Mouse (Mus musculus) kidney, postnatal 10 days (tissue): ENCODE results near the gene 1700020D05Rik.

ENCODE experiments used
- DNase-seq: peaks from one replicate; pipeline ENCODE4 v3.0.0; 2021; ENCODE audit warnings: mixed read lengths

The 1700020D05Rik gene

DNA sequence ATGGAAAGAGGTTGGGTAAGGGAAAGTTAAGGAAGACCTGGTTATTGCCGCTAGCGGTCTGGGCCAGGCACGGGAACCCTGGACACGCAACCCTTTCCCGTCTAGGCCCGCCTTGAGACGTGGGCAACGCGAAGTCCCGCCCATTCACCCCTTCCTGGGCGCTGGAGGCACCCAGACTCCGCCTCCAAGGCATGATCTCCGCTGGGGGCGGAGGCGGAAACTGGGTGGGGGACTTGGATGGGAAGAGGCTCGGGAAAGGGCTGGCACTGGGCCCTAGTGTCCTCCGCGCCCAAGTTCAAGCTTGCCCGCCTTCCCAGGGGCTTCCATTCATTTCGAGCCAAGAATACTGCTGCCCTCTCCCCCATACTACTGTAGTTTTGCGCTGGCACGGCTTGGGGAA is 29.9 kb downstream of the 1700020D05Rik start, which contains the start of gene Efemp2:
Gene Efemp2, plus strand, starts transcription at position 235 of the 400 bp plus-strand sequence.
- DNase-seq = peak; percentile 89

DNA sequence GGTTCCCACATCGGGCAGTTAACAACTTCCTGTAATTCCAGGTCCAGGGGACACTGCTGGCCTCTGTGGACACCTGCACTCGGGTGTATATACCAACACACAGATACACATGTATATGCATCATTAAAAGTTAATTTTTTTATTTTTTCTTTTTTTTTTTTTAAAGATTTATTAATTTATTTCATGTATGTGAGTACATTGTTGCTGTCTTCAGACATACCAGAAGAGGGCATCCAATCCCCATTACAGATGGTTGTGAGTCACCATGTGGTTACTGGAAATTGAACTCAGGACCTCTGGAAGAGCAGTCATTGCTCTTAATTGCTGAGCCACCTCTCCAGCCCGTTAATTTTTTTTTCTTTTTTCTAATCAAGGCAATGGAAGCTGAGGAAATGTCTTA is 30.7 kb downstream of the 1700020D05Rik start:
- no peak for DNase-seq

DNA sequence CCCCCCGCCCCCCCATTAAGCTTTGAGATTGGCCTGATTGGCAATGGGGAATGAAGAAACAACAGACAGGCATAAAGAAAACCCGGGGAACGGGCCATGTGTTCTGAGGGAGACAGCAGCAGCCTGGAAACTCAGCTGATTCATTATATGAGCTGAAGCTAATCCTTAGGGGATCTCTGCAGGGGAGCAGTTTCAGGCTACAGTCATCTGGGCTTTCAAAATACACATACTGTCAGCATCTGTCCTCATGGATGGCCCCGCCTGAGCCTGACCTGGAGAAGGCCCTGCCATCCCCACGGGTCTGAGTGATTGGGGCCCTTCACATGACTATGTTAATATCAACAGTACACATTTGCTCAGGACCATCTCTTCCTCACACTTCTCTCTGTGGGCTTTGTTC is 31.7 kb downstream of the 1700020D05Rik start:
- DNase-seq = no peak

DNA sequence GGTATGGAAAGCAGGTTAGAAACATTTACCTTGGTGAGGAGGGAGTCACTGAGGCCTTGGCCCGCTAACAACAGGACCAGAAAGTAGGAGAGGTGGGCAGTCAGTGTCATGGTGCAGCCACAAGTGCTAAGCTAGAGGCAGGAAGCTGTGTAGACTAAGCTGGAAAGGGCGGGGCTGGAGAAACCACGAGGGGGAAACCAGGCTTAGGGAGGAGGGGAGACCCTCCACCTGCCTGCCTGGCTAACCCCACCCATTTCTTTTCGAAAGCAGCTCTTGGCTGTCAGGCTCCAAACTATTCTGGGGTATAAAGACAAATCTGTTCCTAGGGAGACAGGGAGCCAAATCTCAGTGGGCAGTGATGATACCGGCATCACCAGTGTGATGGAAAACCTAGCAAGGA is 35.2 kb downstream of the 1700020D05Rik start, which contains the start of gene Ctsw:
Gene Ctsw, minus strand, starts transcription at position 134 of the 400 bp plus-strand sequence.
- no peak for DNase-seq

DNA sequence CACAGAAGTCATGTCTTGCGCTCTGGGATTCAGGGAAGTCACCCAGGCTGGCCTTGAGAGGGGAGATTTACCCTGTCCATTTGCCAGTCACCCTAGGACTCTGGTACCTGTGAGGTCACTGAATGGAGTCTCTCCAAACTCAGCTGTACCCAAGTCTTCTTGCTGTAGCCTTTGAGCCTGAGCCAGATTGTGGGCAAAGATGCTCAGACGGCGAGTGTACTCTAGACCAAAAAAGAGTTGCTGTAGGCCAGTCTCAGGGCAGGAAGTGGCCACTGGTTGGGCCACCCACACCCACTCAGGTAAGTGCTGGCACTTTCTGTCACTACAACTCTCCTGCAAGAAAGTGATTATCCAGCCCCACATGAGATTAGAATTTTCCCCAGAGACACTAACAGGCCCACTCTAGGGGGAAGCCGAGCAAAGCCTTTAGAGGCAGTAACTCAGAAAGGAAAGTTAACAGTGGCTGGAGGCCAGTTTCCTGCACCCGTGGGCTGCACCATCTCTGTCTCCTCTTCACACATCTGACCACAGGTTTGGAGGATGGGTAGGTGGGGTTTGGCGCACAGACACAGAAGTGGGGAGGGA is 36.6 kb downstream of the 1700020D05Rik start:
- no peak for DNase-seq

DNA sequence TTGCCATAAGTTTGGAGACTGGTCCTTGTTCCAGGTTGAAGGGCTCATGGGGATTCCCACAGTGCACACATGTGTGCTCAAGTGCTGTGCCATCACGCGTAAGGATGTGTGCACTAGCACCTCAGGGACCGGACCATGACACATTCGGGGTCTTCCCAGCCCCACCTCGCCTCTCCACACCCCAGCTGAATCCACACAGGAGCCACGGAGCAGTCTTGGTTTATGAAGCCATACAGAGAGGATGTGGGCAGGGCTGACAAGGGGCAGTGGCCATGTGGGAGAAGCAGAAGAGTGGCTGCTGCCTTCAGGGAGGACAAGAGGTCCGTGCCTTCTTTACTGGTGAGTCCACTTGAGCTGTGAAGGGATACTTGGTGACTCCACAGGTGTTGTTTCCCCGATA is 38.5 kb downstream of the 1700020D05Rik start:
- no peak for DNase-seq

DNA sequence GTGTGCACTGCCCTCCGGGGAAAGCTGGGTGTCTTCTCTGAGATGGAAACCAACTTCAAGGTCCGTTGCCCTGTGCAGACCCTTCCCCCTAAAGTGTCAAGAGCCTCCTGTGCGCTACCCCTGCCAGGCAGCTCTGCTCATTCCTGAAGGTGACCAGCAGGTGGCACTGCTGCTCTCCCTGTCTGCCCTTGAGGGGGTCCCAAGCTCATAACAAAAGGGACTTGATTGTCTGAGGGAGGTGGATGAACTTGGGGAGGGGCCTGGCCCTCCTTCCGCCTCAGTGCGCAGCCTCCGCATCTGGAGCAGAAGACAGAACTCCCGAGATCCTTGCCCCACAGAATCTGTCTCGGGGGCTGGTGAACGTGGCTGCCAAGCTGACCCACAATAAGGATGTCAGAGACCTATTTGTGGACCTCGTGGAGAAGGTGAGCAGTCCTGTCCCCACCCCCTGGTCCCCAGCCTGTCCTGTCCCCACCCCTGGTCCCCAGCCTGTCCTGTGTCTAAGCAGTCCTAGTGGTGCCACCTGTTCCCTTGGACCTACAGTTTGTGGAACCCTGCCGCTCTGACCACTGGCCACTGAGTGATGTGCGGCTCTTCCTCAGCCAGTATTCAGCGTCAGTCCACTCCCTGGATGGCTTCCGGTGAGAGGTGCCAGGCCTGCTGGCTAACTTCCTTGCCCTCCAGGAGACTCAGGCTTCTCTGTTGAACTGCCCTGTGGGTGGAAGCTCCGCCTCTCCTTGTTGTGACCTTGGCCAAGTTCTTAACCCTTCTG is 39.6 kb downstream of the 1700020D05Rik start:
- DNase-seq = peak; percentile 77

DNA sequence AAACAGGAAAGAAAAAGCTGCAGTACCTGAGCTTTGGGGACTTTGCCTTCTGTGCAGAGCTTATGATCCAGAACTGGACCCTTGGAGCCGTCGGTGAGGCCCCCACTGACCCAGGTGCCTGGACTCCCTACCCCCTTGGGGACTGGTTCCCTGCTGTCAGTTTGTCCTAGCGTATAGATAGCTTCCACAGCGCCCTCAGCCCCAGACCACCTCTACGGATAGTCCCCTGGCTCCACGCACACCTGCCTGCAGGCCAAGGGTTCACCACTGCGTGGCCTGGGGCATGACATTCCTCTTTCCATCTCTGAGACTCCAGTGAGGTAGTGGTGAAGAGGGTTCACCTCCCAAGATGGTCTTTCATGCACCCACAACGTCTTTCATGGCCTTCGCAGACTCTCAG is 40.4 kb downstream of the 1700020D05Rik start:
- no peak for DNase-seq

DNA sequence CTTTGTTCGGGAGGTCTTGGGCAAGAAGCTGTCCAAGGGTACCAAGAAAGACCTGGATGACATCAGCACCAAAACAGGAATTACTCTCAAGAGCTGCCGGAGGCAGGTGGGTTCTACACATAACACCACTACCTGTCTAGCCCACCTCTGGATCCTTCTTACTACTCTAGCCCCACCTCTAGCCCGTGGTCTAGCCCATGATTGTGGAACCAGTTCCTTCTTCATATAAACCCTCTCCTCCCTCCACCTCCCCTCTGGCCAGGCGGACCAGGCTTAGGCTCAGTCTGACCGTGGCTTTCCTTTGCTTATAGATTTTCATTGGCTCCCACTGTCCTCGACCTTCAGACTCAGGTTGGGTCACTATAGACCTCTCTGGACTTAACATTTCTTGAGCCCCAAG is 42.2 kb downstream of the 1700020D05Rik start:
- DNase-seq = no peak

DNA sequence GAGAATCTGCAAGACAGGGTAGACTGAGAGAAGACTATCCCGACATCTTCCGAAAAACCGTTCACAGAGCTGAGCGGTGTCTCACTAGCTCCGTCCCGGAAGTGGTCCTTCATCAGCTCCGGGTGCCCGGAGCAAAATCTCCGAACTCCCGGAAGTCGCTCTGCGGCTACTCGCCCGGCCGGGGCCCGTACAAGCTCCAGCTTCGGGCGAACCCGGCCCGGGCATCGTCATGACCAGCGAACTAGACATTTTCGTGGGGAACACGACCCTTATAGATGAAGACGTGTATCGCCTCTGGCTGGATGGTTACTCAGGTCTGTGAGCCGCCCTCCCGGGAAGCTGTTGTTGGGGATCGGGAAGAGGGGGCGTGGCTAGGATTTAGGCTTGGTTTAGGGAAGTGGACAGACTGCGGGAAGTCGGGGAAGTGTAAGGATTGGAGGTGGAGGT is 43.1 kb downstream of the 1700020D05Rik start, which contains the start of gene Fibp:
Gene Fibp, plus strand, starts transcription at position 151 of the 447 bp plus-strand sequence.
- peak; percentile 92 for DNase-seq

DNA sequence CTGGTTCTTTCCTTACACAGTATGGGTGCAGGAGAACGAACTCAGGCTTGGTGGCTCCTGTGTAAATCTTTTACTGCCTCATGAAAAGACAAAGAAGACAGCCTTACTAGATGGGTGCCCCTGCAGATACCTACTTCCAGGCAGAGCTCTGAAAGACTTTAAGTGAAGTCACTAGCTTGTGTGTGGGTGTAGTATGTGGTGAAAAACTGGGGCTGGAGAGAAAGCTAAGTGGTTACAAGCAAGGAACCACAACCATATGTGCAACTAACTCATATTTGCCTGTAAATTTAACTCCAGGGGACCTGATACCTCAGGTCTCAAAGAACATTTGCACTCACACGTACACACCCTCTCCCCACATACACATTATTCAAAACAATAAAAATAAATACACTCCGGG is 43.7 kb downstream of the 1700020D05Rik start:
- no peak for DNase-seq

DNA sequence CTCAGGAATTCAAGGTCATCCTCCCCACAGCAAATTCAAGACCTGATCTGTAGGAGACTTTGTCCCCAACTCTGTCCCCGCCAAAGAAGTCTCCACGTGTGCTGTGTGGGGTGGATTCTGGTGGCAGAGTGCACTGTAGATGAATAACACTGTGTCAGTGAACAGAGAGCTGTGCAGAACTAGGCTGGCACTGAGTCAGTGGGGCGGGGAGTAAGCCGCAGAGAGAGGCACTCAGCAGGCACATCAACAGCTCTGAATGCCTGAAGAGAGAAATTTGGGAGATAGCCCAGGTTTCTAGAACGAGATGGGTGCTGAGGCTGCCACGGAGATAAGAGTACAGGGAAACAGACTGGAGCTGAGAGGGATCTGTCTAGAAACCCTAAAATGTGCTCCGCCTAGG is 44.6 kb downstream of the 1700020D05Rik start:
- DNase-seq = no peak

DNA sequence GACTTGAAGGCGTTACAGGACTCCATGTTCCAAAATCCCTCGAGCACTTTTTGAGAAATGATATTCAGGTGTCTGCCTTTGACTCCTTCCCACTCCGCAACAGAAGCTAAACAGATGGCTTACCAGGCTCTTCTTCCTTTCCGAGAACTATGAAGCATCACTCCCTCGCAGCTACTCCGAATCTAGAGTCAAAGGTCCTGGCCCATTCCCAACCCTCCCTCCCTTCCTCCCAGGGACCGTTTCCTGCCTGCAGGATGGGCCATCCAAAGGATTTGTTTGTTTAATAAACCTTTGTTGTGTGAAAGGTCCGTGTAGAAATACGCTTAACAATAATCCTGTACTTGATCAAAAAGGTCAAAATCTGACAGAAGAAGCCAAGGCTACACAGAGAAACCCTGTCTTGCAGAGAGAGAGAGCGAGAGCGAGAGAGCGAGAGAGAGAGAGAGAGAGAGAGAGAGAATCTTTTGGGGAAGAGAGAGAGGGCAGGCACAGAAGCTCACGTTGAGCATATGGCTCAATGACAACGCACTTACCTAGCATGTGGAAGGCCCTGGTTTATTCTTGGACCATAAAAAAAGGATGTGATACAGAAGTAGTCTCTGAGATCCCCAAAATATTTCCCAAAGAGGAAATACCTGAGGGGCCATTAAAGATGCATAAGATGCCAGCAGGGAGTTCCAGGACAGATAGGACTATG is 45.7 kb downstream of the 1700020D05Rik start, which contains the start of gene Ccdc85b:
Gene Ccdc85b, minus strand, starts transcription at position 149 of the 697 bp plus-strand sequence.
- peak; percentile 71 for DNase-seq

DNA sequence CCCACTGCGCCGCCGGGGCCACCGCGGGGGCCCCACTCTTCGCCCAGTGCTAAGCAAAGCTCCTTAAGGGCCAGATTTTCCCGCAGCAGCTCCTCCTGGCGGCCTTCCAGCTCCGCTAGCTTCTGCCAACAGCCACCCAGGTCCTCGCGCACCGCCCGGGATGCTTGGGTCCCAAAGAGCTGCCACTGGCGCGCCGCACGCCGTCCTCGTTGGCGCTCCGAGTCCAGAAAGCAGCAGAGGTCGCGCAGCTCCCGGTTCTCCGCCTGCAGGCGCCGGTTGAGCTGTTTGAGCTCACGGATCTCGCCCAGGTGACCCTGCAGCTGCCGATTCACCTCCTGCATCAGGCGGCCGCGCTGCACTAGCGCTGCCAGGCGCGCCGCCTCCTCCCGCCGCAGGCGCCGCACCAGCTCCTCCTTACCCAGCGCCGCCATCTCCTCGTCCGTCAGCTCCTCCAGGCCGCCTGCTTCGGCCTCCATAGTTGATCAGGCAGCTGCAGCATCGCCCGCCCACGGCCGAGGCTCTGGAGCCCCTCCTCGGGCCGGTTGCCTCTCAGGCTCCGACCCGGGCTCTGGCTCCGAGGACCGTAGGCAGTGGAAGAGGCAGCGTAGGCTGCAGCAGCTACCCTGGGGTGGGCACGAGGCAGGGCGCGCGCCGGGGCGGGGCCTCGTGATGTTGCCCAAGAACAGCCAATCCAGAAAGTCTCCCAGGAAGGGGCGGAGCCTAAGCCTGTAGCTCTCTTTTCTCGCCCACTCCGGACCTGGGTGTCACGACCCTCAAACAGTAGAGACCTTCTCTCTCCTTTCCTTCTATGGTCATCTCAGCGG is 46.5 kb downstream of the 1700020D05Rik start:
- peak; percentile 98 for DNase-seq

DNA sequence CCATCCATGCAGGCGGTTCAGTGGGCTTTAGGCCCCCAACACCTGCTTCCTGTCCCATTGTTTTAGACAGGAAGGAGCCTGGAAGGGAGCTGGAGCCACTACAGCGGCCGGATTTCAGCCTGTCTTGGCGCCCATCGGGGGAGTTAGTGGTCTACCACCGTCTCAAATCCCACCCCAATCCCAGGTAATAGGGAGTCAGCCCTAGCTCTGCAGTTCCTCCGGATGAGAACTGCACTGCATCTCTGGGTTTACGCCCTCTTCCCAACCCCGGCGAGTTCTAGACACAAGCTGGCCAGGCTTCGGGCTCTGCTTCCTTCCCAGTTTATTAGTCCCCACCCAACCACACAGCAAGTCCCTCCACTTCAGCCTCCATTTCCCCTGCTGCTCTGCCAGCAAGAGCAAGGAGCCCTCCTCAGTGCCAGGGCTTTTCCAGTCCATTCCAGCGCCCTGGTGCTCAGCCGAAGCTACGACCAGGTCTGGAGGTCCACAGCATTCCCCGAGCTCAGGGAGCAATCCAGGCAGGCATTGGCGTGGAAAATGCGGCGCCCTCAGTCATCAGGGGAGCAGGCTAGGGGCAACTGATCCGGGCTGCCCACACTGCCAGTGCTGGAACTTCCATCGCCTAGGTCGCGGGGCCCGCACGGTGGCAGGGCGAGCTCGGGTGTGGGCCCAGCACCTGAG is 47.2 kb downstream of the 1700020D05Rik start:
- peak; percentile 67 for DNase-seq

DNA sequence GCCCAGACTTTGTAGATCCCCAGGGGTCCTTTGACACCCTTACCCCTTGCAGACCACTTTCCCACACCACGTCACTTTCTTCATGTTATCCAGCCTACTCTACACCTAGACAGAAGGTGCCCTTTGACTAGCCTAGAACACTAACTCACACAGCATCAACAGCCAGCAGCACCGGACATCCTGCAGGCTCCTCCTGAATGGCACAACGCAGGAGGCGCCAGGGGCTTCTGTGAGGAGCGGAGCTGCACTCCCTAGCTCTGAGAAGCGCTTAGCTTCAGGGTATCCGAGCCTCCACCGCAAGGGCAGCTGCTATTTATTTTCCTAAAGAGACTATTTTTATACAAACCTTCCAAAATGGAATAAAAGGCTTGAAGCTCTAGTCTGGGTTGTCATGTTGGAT is 48.0 kb downstream of the 1700020D05Rik start:
- DNase-seq = no peak

DNA sequence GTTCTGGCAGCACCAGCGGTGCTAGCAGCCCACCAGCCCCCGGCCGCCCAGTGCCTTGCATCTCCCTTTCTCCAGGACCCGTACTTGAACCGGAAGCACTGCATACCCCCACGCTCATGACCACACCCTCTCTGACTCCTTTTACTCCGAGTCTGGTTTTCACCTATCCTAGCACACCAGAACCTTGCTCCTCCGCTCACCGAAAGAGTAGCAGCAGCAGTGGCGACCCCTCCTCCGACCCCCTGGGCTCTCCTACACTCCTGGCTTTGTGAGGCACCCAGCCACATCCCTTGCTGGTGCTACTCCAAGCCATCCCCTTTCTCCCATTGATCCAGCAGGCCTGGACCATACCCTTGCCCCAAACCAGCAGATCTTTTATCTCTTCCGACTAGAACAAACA is 48.5 kb downstream of the 1700020D05Rik start:
- no peak for DNase-seq
